Mouse (Mus musculus): ENCODE data around the gene Tnfsf10. TPM values are rescaled to one million over a fixed set of nuclear protein-coding genes. Genes with fewer than 3 reads are reported as not detected.

The Tnfsf10 gene
- polyA plus RNA-seq, 1 experiment from 2014 or later, result 0.15 TPM

GRCm38 (mm10) chr3:27384836-27385235, 68.0 kb downstream of the Tnfsf10 start:
- no peak overlapping the region for H3K4me2 ChIP-seq
- no peaks in the 10 kb centered on the region for H3K36me3 ChIP-seq
- WGBS, result 58% methylated on average over 3 of the region's 3 CpGs
- no peak overlapping the region for H3K27ac ChIP-seq
- no peaks in the 10 kb centered on the region for H3K4me1 ChIP-seq
- ATAC-seq (ENCODE audit: insufficient number of reproducible peaks, low FRiP score, low TSS enrichment, low read depth), result no peak
- H3K9me3 ChIP-seq, result no peaks in the 10 kb centered on the region
- H3K27me3 ChIP-seq, result no peaks in the 10 kb centered on the region
- no peak overlapping the region for H3K4me3 ChIP-seq
- no peak overlapping the region for H3K9ac ChIP-seq

GRCm38 (mm10) chr3:27389923-27390322, 73.1 kb downstream of the Tnfsf10 start:
- no peaks in the 10 kb centered on the region for H3K36me3 ChIP-seq
- H3K4me2 ChIP-seq, result no peak overlapping the region
- H3K27me3 ChIP-seq, result no peaks in the 10 kb centered on the region
- no peak overlapping the region for H3K9ac ChIP-seq
- H3K9me3 ChIP-seq, result no peaks in the 10 kb centered on the region
- no peaks in the 10 kb centered on the region for H3K4me1 ChIP-seq
- 83% methylated on average over 1 of the region's 1 CpGs for WGBS
- no peak overlapping the region for H3K27ac ChIP-seq
- H3K4me3 ChIP-seq, result no peak overlapping the region
- ATAC-seq (ENCODE audit: insufficient number of reproducible peaks, low FRiP score, low TSS enrichment, low read depth), result no peak

Other genes starting within 250 kb of the Tnfsf10 start
- gene Ect2, start 163.2 kb upstream of the Tnfsf10 start, polyA plus RNA-seq (2015; fragmentation: Nextera tagmentation; extraction: Ambion mirVana), result 33.9 and 34.8 TPM in 2 replicates
- gene Nceh1, start 134.1 kb upstream of the Tnfsf10 start, polyA plus RNA-seq (2015; fragmentation: Nextera tagmentation; extraction: Ambion mirVana), result 3.6 and 5.4 TPM in 2 replicates
- gene Ghsr, start 54.3 kb downstream of the Tnfsf10 start, polyA plus RNA-seq (2015; fragmentation: Nextera tagmentation; extraction: Ambion mirVana), result not detected in 2 replicates

Measured in limb, embryonic 15.5 days (tissue).